Mouse (Mus musculus) heart, postnatal 36 days (tissue): ENCODE measurements around the gene Heatr6. TPM values are rescaled to one million over a fixed set of nuclear protein-coding genes. Genes with fewer than 3 reads are reported as not detected.

Source experiments
- DNase-seq, 2 experiments: peaks; one replicate each; pipeline ENCODE4 v3.0.0; 2021 to 2022
- intact Hi-C: fragments of 180-260 bp; cut with DNase I; formaldehyde crosslinking; loops from one replicate; pipeline ENCODE4 v1.15.1; 2025
- total RNA-seq, 2 experiments: library from RNA; stranded (reverse); gene quantifications; 2 replicates each; pipeline ENCODE4 v1.2.3; 2021

The Heatr6 gene
- total RNA-seq, 2 experiments from 2014 or later, result 5.6 to 6.6 TPM

DNA sequence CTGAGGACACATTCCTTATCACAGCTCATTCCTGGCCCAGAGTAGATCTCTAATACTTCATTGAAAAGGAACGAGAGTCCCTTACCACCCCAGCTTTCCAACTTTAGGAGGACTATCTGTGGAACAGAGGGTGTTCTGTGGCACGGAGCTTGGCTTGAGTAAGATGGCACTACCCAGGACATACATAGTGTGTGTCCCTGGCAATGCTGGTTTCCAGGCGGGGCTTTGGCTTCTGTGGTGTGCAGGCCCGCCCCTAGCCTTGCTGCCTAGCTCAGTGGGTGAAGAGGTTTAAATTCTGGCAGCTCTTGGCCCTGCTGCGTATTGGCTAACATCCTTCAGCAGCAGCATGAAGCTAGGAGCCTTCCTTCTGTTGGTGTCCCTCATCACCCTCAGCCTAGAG is 6.8 kb upstream of the Heatr6 start, which contains the start of gene Wfdc21:
TSS of gene Wfdc21 (plus strand) at position 260 of the 400 bp plus-strand sequence.
- no peak for DNase-seq
- intact Hi-C loops, result no loop called here

DNA sequence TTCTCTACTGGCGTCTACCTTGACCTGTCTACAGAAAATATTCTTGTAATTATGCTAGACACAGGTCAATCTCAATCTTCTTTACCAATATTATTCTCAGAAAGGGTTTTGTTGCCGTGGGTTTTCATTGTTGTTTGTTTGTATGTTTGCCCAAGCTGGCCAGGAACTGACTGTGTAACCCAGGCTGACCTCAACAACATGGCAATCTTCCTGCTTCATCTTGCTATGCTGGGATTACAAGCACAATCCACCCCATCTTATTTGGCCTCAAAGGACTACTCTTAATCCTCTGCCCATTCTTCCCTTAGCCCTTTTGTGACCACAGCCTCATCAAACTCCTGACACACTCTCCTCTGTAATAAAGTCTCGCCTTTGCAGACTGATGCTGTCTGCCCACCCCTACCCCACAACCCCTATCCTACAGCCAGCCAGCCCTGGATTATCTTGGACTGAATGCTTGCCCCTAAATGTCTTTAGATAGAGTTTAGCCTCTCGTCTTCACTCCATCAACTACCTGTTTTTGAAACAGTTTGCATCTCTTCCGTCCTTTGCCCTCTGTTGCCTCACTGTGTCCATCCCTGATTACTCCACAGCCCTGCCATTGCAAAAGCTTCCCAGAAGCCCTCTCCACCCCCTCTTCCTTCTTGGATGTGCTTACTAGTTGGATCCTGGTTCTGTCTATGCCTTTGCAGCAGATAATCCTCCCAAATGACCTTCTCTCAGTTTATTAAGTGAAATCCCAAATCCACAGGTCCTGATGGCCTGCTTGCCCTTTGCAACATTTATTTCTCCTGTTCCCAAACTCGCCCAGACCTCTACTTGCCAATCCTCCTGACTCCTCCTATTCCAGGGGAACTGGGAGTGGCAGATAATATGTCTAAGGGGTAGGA is 5.9 kb upstream of the Heatr6 start:
- DNase-seq, result no peak
- intact Hi-C loops, result no loop called here

DNA sequence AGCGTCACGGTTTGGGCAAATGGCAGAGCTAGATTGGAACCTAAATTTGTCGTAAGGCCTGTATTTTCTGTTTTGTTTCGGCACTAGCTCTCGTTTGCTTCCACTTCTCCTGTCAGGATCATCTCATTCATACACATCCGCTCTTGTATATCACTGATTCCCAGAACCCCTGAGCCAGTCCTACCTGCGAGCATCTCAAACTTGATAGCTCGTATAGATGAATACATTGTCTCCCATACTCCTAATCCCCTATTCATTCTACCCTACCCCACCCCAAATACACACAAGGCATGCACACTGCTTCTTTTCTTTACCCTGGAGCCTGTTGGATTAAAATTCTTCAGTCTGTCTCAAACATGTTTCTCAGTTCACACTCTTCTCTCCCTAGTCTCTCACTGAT is 731 bp downstream of the Heatr6 start:
- intact Hi-C loops, result no loop called here

DNA sequence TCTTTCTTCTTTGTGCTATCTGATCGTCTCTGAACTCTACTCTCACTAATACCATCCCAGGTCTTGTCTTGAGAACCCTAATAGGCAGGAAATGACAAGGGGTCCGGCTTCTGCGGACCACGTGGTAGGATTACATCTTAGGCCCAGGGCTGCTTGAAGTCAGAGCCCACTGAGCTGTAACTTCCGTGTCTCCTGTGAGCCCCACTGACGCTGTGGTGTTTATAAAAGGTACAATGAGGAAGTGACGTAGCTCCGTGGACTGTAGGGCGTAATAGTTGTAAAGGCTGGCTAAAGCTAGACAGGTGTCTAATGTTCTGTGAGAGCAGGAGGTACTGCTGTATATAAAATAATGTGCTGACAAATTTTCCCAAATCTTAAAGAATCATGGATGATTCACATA is 13.8 kb downstream of the Heatr6 start:
- DNase-seq, result no peak

More for the DNA sequence above, 731 bp downstream of the Heatr6 start:
- DNase-seq, result no peak

DNA sequence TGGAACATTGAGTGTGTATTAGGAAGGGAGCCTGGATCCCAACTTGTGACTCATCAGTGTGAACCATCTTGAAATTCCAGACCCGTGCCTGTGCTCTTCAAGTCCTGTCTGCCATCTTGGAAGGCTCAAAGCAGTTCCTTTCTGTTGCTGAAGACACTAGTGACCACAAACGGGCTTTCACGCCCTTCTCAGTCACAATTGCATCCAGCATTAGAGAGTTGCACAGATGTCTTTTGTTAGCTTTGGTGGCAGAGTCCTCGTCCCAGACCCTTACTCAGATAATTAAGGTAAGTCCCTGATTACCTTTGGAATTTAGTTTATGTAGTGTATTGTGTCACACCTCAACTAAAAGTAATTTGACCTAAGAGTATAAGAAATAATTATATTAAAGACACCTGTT is 15.5 kb downstream of the Heatr6 start:
- DNase-seq, result no peak
- intact Hi-C loops, result no loop called here

More for the DNA sequence above, 13.8 kb downstream of the Heatr6 start:
- intact Hi-C loops, result no loop called here

DNA sequence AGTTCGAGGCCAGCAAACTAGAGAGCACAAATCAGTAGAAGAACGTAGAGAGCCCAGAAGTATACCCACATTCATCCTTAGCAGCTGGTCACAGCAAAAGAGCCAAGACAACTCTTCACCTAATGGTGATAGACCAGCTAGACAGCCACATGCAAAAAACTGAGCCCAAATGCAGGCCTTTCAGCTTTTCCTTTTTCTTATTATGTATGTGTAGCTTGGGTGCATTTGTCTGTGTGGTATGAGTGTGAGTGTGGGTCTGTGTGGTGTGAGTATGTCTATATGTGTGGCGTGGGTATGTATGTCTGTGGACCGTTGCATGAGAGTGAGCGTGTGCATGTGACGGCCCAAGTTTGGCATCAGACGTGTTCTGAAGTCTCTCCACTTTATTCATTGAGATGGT is 17.5 kb downstream of the Heatr6 start:
- no peak for DNase-seq
- intact Hi-C loops, result no loop called here

DNA sequence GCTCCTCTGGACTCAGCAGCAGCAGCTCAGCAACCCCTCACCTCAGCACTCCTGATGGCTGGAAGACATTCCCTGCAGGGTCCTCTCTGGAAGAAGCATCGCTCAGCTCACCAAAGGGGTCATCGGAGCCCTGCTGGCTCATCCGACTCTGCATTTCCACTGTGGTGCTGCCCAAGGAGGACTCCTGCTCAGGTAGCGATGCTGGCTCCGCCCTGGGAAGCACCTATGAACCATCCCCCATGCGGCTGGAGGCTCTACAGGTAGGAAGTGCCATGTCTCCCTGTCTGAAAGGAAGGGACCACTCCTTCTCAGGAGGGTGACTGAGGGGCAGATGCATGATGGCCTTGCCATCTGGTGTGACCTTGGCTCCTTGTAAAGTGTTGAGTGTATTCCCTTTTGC is 18.8 kb downstream of the Heatr6 start:
- intact Hi-C loops, result no loop called here
- no peak for DNase-seq

DNA sequence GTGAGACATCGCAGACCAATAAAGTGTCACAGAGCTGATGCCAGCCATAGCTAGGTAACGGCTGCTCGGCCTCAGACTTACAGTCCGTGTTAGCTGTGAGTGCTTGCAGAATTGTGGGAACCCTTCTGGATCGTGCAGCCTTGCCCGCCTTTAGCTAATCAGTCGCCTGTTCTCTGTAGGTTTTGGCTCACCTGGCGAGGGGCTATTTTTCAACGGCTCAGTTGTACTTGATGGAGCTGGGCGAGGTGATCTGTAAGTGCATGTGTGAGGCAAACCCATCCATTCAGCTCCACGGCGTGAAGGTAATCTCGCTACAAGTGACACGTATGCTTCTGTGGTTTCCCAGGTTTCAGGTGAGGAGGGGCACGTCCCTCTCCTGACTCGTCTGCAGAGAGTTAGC is 20.2 kb downstream of the Heatr6 start:
- intact Hi-C loops, result no loop called here
- no peak for DNase-seq

DNA sequence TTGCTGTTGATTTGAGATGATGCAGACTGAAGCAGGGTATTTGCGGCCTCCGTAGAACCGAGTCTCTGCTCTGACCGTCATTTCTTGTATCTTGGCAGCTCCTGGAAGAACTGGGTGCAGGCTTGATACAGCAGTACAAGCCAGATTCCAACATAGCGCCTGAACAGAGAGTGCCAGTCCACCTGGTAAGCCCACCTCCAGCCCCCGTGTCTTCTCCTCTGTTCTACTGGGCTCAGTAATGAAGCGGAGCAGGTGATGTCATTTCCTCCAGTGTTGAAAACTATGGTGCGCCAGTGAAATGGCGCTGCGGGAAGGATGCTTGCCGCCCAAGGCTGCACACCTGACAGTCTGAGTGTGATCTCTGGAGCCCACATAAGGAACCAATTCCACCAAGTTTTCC is 20.8 kb downstream of the Heatr6 start:
- DNase-seq, result no peak
- intact Hi-C loops, result no loop called here

DNA sequence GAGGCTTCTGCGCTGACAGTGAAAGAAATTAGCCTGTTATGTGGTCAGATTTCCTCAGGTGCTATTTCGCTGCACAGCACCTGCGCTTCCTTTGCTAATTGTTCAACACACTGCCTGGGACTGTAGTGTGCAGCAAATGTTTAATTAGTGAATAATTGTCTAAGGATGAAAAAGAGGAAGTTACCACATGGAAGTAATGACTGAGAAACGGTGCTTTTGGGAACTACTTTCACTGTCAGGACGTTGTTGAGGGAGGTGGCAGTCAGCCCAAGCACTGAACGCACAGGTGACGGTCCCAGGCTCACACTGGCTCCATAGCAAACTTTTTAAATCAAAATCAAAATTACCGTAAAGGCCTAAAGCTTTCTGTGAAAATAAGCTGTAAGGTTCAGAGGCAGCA is 23.3 kb downstream of the Heatr6 start:
- DNase-seq, result no peak
- intact Hi-C loops, result no loop called here

DNA sequence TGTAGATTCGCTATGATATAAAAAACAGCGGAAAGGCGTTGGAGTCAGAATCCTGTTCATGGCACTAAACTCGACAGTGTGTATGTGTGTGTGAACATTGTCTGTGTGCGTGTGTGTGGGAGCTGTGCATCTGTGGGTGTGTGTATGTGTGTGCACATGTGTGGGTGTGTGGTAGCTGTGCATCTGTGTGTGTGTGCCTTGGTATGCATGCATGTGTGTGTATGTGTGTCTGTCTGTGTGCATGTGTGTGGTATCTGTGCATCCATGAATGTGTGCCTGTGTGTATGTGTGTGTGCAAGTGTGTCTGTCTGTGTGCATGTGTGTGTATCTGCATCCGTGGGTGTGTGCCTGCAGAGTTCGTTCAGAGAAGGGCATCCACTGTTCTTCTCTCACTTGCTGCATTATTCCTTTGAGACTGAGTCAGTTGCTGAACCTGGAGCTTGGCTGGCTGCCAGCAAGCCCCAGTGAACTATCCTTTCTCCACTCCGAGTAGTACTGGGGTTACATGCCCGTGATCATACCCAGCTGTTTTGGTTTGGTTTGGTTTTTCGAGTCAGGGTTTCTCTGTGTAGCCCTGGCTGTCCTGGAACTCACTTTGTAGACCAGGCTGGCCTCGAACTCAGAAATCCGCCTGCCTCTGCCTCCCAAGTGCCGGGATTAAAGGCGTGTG is 30.6 kb downstream of the Heatr6 start:
- intact Hi-C loops, result loop anchor here (1.0 kb wide), 1 partner anchor 248 kb away; no protein-coding TSS in a partner anchor
- no peak for DNase-seq

DNA sequence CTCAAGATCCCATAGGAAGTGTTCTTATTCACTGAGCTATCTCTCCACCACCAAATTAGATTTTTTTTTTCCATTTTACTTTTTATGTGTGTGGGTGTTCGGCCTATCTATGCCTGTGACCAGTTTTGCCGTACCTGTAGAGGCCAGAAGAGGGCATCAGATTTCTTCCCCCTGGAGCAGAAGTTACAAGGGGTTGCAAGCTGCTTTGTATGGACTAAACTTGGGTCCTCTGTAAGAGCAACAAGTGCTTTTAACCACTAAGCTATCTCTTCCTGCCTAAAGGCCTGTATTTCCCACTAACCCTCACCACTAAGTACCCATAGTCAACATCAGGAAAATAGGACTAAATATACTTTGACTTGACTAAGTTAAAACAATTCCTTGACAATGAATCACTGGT is 31.2 kb downstream of the Heatr6 start:
- intact Hi-C loops, result loop anchor here (1.0 kb wide), 2 partner anchors 152 to 248 kb away; no protein-coding TSS in a partner anchor
- peak in 1 of 2 experiments; percentile 34 for DNase-seq

DNA sequence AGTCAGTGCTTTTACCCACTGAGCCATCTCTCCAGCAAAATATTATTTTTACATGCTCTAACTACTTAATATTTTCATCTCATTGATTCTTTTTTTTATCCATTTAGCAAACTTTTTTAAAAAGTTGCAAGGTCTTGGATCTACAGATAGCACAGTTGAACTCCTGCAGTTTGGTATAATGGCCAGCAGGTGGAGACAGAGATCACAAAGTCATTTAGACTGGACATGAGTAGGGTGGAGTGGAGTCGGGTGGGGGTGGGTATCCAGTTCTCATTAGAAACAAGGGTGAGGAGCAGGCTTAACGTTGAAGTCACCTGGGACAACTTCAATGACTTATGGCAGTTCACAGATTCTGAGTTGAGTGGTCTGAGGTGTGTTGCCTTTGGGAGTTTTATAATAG is 31.9 kb downstream of the Heatr6 start:
- intact Hi-C loops, result loop anchor here (1.0 kb wide), 1 partner anchor 151 kb away; no protein-coding TSS in a partner anchor

DNA sequence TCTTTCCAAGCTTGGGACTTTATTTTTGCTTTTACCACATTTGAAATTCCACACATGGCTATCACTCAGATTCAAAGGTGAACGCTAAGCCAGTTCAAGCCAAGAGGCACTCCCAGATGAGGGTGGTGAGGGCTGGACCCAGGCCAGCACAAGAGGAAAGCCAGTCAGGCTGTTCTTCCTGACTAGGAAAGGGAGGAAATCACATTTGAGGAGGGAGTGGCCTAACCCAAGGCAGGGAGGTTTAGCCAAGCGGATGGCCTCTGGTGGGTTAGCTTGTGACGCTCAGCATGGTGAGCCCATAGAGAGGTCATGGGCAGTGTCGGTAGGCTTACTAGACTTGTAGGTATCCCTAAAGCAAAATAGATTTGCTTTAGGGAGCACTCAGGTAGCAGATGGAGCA is 33.3 kb downstream of the Heatr6 start:
- intact Hi-C loops, result no loop called here
- peak; percentile 31 to 46 for DNase-seq

More for the DNA sequence above, 31.9 kb downstream of the Heatr6 start:
- peak; percentile 55 to 62 for DNase-seq

DNA sequence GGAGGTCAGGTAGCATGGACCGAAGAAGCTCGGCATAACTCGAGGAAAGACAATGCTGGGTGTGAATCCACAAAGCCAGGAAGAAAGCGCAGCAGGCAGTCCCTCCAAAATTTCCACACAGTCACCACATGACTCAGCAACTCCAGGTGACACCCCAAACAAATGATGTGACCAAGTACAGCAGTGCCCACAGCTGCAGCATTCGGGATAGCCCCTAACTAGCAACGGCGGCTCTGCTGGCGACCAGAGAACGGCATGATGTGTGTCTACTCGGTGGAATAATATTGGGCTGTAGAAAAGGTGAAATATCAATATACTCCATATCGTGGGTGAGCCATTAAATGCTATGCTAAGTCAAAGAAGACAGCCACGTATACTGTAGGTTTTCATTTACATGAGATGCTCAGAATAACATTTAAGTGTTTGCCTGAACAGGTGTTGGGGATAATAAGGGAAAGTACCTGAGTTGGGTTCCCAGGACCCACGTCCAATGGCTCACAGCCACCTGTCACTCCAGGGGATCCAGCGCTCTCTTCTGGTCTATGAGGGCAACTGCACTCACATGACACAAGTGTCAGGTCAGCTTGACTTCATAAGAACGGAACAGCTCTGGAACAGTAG is 34.0 kb downstream of the Heatr6 start:
- intact Hi-C loops, result no loop called here

DNA sequence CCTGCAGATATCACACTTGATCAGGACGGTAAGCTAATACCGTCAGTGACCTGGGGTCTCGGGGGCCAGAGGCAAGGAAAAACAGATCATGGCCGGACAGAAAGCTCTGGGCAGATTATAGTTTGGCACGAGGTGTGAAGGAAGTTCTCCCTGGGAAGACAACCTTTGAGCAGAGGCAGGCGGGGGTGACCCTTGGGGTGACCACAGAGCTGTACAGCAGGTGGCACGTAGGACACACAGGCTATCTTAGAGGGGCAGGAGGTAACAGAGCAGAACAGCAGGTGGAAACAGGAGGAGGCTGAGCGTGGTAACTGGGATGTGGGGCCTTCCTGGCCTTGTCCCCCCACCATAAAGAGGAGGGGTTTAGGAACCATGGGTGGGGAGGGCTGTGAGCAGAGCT is 34.8 kb downstream of the Heatr6 start:
- intact Hi-C loops, result no loop called here
- no peak for DNase-seq

More for the DNA sequence above, 34.0 kb downstream of the Heatr6 start:
- DNase-seq, result no peak

DNA sequence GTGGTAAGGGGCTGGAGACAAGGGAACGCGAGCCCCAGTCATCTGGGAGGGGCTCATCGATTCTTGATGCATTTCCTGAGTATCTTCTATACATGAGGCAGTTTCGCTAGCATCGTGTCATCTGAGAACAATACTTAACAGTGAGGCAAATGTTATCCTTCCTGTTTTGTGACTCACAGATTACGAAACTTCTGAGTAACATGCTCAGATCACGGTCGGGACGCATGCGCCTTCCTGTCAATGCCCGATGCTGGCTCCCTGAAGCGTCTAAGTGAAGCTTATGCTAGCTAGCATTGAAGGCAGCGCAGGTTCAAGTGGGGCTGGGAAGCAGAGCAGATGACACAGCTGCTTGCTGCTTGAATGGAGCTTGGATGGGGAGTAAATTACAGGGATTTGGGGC is 35.8 kb downstream of the Heatr6 start:
- peak; percentile 34 to 51 for DNase-seq
- intact Hi-C loops, result no loop called here

DNA sequence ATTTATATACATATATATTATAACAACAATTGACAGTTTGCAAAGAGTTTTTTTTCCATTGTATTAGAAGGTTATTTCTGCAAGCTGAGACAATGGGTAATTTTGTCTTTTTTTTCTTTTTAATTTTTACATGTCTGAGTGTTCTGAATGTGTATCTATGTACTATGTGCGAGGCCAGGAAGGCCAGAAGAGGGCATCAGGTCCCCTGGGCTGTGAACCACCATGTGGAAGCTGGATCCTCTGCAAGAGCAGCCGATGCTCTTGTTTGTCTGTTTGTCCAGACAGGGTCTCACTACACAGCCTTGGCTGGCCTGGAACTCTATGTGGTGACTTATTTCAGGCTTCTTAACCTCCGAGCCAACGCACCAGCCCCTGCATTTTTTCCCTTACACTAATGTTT is 37.6 kb downstream of the Heatr6 start:
- DNase-seq, result no peak
- intact Hi-C loops, result no loop called here

DNA sequence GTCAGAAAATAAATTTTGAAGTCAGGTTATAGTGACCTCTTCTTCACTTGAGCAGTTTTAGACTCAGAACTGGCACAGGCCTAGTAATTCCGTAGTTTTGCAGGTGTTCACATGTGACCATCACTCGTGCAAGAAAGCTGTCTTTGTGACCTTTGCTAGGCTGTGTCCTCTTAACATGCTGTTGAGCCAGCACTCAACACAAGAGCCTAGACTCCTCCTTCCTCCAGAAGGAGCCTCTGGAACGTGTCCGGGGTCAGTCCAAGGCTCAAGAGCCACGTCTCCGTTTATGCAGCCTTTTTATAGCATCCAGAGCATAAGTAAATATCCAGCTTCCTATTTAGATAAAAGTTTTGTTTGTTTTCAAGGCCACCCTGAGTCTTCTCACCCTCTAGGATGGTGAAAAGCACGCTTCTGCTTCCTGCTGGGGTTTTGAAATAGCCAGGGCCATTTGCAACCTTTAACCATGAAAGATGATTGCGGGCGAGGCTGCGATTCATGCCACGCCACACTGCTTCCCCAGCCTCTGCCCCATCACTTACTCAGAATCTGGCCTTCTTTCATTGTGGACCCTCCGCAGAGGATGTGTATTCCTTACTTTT is 38.9 kb downstream of the Heatr6 start:
- no peak for DNase-seq
- intact Hi-C loops, result no loop called here

DNA sequence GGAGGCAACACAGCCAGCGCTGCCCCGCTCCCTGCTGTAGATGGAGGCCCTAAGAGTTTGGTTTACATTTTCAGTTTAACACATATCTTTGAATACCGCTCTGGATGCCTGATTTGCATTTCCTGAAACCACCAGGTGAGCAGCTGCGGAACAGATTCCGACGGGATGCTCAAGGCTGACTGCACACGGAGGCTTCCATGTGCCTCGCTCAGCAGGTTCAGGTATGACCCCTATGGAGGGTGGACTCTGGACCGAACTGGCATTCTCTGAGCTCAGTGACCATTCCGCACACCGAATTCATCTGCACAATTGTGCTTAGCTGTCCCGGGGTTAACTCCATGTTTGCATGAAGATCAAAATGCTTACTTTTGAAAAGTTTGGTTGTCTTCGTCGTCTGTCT is 39.8 kb downstream of the Heatr6 start:
- intact Hi-C loops, result no loop called here
- DNase-seq, result no peak

DNA sequence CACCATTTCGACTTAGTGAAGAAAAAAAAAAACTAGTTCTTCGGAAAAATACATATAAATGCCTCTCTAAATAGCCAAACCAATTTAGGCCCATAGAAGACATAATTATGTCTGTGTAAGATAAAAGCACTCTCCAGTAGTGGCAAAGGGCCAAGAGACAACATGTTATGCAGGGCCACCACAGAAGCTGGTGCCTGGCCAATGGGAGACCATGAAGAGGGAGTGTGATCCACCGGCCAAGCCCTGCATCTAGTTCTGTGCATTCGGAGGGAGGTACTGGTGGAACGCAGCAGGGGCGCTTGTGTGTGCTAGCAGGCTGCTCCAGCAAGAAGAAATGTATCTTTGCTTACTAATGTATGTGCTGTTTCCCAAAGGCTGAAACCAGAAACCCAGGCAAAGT is 42.6 kb downstream of the Heatr6 start:
- intact Hi-C loops, result no loop called here
- DNase-seq, result no peak
